ENCODE assay signal across 11 mouse cellular contexts in genomic region chr10:59812939-59813338, GRCm38 (mm10).
A peak's percentile ranks its signal among the peaks of the same experiment; 100 is the strongest.
DNase-seq lines count a peak whose midpoint lies in the region; ATAC-seq and TF ChIP-seq lines count a peak whose summit lies in the region.
"Had no signal": no experiment of that assay in that cellular context is flagged by ENCODE, and none has a peak within 500 bp of the region (broad histone marks: within the 10 kb centered on the region; RNA-seq: fewer than 3 reads in every experiment).

No protein-coding gene starts in this region.

- WGBS in heart, embryonic 14.5 days, result 11% methylated on average over 13 of the region's 13 CpGs
- WGBS in embryonic facial prominence, embryonic 11.5 days, result 28% methylated on average over 13 of the region's 13 CpGs
- WGBS in liver, embryonic 14.5 days (ENCODE audit: insufficient replicate concordance), result 24% methylated on average over 13 of the region's 13 CpGs

- no peak for TF ChIP-seq EP300 in ES-Bruce4 (IDR thresholded peaks at IDR 0.05; ENCODE audit: insufficient read depth, low read depth, low read length)
- TF ChIP-seq EP300 in liver, embryonic 14.5 days (IDR thresholded peaks at IDR 0.05; ENCODE audit: low read depth), result no peak

- H3K4me1 ChIP-seq in heart, embryonic 14.5 days (ENCODE audit: control insufficient read depth in 2 of 2, insufficient read depth in 2 of 2, low read length in 2 of 2), result peaks cover 4 to 7% of the 10 kb centered on the region in 2 experiments; a peak in 3 of 4 replicates
- H3K4me1 ChIP-seq in ES-Bruce4 (ENCODE audit: control insufficient read depth, insufficient read depth, low read length), result no peaks in the 10 kb centered on the region
- no peaks in the 10 kb centered on the region for H3K4me1 ChIP-seq in embryonic facial prominence, embryonic 11.5 days (ENCODE audit: control insufficient read depth, insufficient read depth, low read length)
- H3K4me1 ChIP-seq in liver, embryonic 14.5 days (replicated peaks; ENCODE audit: control insufficient read depth in 2 of 2, insufficient read depth in 2 of 2, low read length in 1 of 2), result peaks cover 7 to 20% of the 10 kb centered on the region in 2 experiments

- H3K27ac ChIP-seq in heart, embryonic 14.5 days (replicated peaks in 1 of 2; ENCODE audit: control insufficient read depth in 1 of 2, insufficient read depth in 1 of 2, low read depth in 2 of 2, low read length in 2 of 2), result peak overlapping the region; percentile 34 to 44; a peak in 2 of 4 replicates
- no peak overlapping the region for H3K27ac ChIP-seq in ES-Bruce4 (ENCODE audit: insufficient read depth, low read length)
- H3K27ac ChIP-seq in embryonic facial prominence, embryonic 11.5 days (replicated peaks; ENCODE audit: low read depth, low read length), result no peak overlapping the region
- no peak overlapping the region for H3K27ac ChIP-seq in liver, embryonic 14.5 days
- H3K27ac ChIP-seq: limb, embryonic 15.5 days had no signal

- TF ChIP-seq CTCF in ES-Bruce4 (IDR thresholded peaks at IDR 0.05; ENCODE audit: low read depth, low read length), result peak; percentile 51
- peak; percentile 62 for TF ChIP-seq CTCF in liver, embryonic 14.5 days (IDR thresholded peaks at IDR 0.05; ENCODE audit: low read depth)

- peak overlapping the region; percentile 51 for H3K4me2 ChIP-seq in heart, embryonic 14.5 days (ENCODE audit: low read length)
- no peak overlapping the region for H3K4me2 ChIP-seq in embryonic facial prominence, embryonic 11.5 days (ENCODE audit: low read depth, low read length)
- H3K4me2 ChIP-seq in liver, embryonic 14.5 days (ENCODE audit: low read depth), result no peak overlapping the region
- H3K4me2 ChIP-seq: limb, embryonic 15.5 days had no signal

- ATAC-seq in heart, embryonic 14.5 days (ENCODE audit: insufficient number of reproducible peaks, insufficient read depth, low FRiP score, low read depth), result no peak
- no peak for ATAC-seq in embryonic facial prominence, embryonic 11.5 days (replicated peaks; ENCODE audit: insufficient number of reproducible peaks, low FRiP score, low TSS enrichment, low read depth)
- ATAC-seq in liver, embryonic 14.5 days (ENCODE audit: insufficient read depth), result peak; percentile 39; the same call in 1 of the 2 replicates
- no peak for ATAC-seq in frontal cortex, adult (ENCODE audit: low TSS enrichment)

- no peak for TF ChIP-seq POLR2A in ES-Bruce4 (IDR thresholded peaks at IDR 0.05; ENCODE audit: insufficient read depth, low read length)

- no peaks in the 10 kb centered on the region for H3K27me3 ChIP-seq in heart, embryonic 14.5 days (ENCODE audit: control insufficient read depth, insufficient read depth, low read length)
- no peaks in the 10 kb centered on the region for H3K27me3 ChIP-seq in ES-Bruce4 (ENCODE audit: control insufficient read depth, insufficient read depth, low read length, poor library complexity, severe bottlenecking)
- no peaks in the 10 kb centered on the region for H3K27me3 ChIP-seq in embryonic facial prominence, embryonic 11.5 days (ENCODE audit: control insufficient read depth, insufficient read depth, low read length)
- H3K27me3 ChIP-seq in liver, embryonic 14.5 days (ENCODE audit: control insufficient read depth, insufficient read depth, low read length), result no peaks in the 10 kb centered on the region
- H3K27me3 ChIP-seq: CH12.LX; limb, embryonic 15.5 days had no signal

- DNase-seq in heart, postnatal 4 days, result no peak
- peak; percentile 62 for DNase-seq in embryonic facial prominence, embryonic 11.5 days (ENCODE audit: low spot score)
- peak in 1 of 3 experiments; percentile 31 for DNase-seq in liver, embryonic 14.5 days (ENCODE audit: low read depth in 3 of 3, low spot score in 3 of 3)
- no peak for DNase-seq in spleen, postnatal 4 days (ENCODE audit: low spot score in 2 of 2)
- no peak for DNase-seq in urinary bladder, postnatal 14 days (ENCODE audit: low spot score)
- DNase-seq: cerebellum, adult 11-12 months had no signal

- H3K4me3 ChIP-seq in heart, embryonic 14.5 days (ENCODE audit: control insufficient read depth in 1 of 2, insufficient read depth in 1 of 2, low read depth in 1 of 2, low read length in 2 of 2), result no peak overlapping the region
- H3K4me3 ChIP-seq in ES-Bruce4 (ENCODE audit: low read depth, low read length), result no peak overlapping the region
- no peak overlapping the region for H3K4me3 ChIP-seq in embryonic facial prominence, embryonic 11.5 days (ENCODE audit: low read depth, low read length)
- no peak overlapping the region for H3K4me3 ChIP-seq in liver, embryonic 14.5 days (ENCODE audit: insufficient read depth in 1 of 2, low read depth in 2 of 2, low read length in 2 of 2)
- H3K4me3 ChIP-seq: limb, embryonic 15.5 days had no signal

- no peaks in the 10 kb centered on the region for H3K9me3 ChIP-seq in heart, embryonic 14.5 days (ENCODE audit: control insufficient read depth, low read length)
- no peaks in the 10 kb centered on the region for H3K9me3 ChIP-seq in ES-Bruce4 (replicated peaks; ENCODE audit: control insufficient read depth, insufficient read depth, low read length, poor library complexity, severe bottlenecking)
- H3K9me3 ChIP-seq in embryonic facial prominence, embryonic 11.5 days (replicated peaks; ENCODE audit: control insufficient read depth, low read length), result no peaks in the 10 kb centered on the region
- H3K9me3 ChIP-seq in liver, embryonic 14.5 days (ENCODE audit: control insufficient read depth, low read length), result no peaks in the 10 kb centered on the region
- H3K9me3 ChIP-seq: limb, embryonic 15.5 days had no signal

- no peaks in the 10 kb centered on the region for H3K36me3 ChIP-seq in heart, embryonic 14.5 days (ENCODE audit: control insufficient read depth, insufficient read depth, low read length)
- H3K36me3 ChIP-seq in ES-Bruce4 (ENCODE audit: control insufficient read depth, insufficient read depth, low read length, poor library complexity, severe bottlenecking), result no peaks in the 10 kb centered on the region
- H3K36me3 ChIP-seq in embryonic facial prominence, embryonic 11.5 days (replicated peaks; ENCODE audit: control insufficient read depth, insufficient read depth, low read depth, low read length), result no peaks in the 10 kb centered on the region
- no peaks in the 10 kb centered on the region for H3K36me3 ChIP-seq in liver, embryonic 14.5 days (replicated peaks; ENCODE audit: control insufficient read depth, insufficient read depth, low read depth)
- H3K36me3 ChIP-seq: limb, embryonic 15.5 days had no signal

- H3K9ac ChIP-seq in heart, embryonic 14.5 days (ENCODE audit: low read length), result peak overlapping the region; percentile 40; the same call in 1 of the 2 replicates
- 0 out of 2 replicates have a peak overlapping the region, but pooled peaks have one; percentile 16 for H3K9ac ChIP-seq in ES-Bruce4 (ENCODE audit: low read depth, poor library complexity, severe bottlenecking)
- H3K9ac ChIP-seq in embryonic facial prominence, embryonic 11.5 days (replicated peaks; ENCODE audit: low read length), result no peak overlapping the region; the same call in 1 of the 2 replicates
- no peak overlapping the region for H3K9ac ChIP-seq in liver, embryonic 14.5 days (replicated peaks)
- H3K9ac ChIP-seq: limb, embryonic 15.5 days had no signal

Comparison
In these comparisons a context has a peak if more than half of its experiments do, and no peak if none do; other contexts are left out.
1. H3K27ac ChIP-seq: peak in heart, embryonic 14.5 days (2 of 2); none in ES-Bruce4 (single experiment), embryonic facial prominence, embryonic 11.5 days (single experiment) and liver, embryonic 14.5 days (single experiment).
2. H3K9ac ChIP-seq: peak in heart, embryonic 14.5 days (single experiment) and ES-Bruce4 (single experiment); none in embryonic facial prominence, embryonic 11.5 days (single experiment) and liver, embryonic 14.5 days (single experiment).